Mouse (Mus musculus): Measurements from ENCODE around the gene Atp2b4.
"Not testable (repeated sequence)": the region's sequence is repeated elsewhere in the genome, so short reads cannot be mapped to it uniquely, and the experiment has no call there.

Gene Atp2b4

GRCm38 (mm10) chr1:133749954-133750353, 50.9 kb downstream of the Atp2b4 start:
- DNase-seq (ENCODE audit: low spot score in 2 of 2) = no peak

- DNase-seq (ENCODE audit: low spot score in 2 of 2) = no peak
Measured at GRCm38 (mm10) chr1:133745078-133745495, 55.8 kb downstream of the Atp2b4 start.

DNA sequence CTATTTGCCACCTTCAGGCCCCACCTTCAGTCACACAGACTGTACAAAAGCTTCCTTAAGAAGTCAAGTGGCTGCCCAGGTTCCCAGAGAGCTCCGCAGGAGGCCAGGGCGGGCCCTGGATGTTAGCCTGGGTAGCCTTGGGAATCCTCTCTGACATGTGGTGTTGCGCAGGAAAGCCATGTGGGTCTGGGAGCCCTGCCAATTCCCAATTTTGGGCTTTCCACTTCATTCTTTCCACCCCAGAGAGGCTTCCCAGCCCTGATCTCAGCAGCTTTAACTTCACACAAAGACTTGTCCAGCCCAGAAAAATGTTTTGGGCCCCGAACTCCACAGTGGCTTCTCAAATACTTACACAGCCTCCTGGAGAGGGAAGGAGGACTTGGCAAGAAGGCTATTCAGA, 56.2 kb downstream of the Atp2b4 start:
- DNase-seq (ENCODE audit: low spot score in 2 of 2) = peak; percentile 31 to 34

GRCm38 (mm10) chr1:133742517-133742916, 58.3 kb downstream of the Atp2b4 start:
- no peak for DNase-seq (ENCODE audit: low spot score in 2 of 2)

DNA sequence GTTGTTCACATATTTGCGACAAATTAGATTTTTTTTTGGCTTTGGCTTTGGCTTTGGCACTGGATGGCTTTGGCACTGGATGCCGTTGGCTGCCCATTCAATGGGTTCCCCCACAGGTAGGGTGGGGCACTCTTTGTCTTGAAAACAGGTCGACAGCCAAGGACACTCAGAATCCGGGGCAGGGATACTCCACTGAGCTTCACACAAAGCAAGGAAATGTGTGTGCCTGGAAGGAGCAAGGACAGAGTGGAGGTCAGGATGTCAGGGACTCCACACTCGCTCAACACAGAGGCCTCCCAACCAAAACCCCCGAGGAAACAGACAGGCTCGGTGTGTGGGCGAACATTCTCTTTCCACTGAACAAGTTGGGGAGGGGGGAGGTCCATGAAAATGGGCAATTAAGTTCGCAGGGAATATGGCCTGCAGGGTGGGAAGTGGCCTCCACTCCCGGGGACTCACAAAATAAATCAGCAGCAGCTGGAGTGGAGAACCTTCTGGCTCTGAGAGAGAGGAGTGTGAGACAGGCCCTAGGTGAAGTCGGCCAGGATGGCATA, 58.9 kb downstream of the Atp2b4 start:
- no peak for DNase-seq (ENCODE audit: low spot score in 2 of 2)

GRCm38 (mm10) chr1:133741171-133741570, 59.7 kb downstream of the Atp2b4 start:
- no peak for DNase-seq (ENCODE audit: low spot score in 2 of 2)

- no peak for DNase-seq (ENCODE audit: low spot score in 2 of 2)
Measured at GRCm38 (mm10) chr1:133736664-133737063, 64.2 kb downstream of the Atp2b4 start.

- peak; percentile 50 to 75 for DNase-seq (ENCODE audit: low spot score in 2 of 2)
Measured at GRCm38 (mm10) chr1:133735995-133736652, 64.7 kb downstream of the Atp2b4 start.

GRCm38 (mm10) chr1:133732814-133733213, 68.0 kb downstream of the Atp2b4 start:
- DNase-seq (ENCODE audit: low spot score in 2 of 2) = no peak

GRCm38 (mm10) chr1:133728339-133728738, 72.5 kb downstream of the Atp2b4 start:
- no peak for DNase-seq (ENCODE audit: low spot score in 2 of 2)

DNA sequence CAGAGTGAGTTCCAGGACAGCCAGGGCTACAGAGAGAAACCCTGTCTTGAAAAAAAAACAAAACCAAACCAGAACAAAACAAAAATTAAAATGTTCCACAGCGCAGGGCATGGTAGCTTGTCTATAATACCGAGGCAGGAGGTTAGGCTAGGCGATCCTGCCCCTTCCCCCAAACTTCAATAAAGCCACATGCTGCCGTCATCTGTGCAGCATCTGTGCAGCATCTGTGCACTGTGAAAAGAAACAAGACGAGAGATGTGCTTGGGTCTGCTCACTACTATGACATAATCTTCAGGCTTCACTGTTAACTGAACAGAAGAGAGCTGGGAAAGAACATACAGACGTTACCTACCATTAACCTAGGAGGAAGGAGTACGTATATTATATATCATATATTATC, 80.5 kb downstream of the Atp2b4 start:
- no peak for DNase-seq (ENCODE audit: low spot score in 2 of 2)

DNA sequence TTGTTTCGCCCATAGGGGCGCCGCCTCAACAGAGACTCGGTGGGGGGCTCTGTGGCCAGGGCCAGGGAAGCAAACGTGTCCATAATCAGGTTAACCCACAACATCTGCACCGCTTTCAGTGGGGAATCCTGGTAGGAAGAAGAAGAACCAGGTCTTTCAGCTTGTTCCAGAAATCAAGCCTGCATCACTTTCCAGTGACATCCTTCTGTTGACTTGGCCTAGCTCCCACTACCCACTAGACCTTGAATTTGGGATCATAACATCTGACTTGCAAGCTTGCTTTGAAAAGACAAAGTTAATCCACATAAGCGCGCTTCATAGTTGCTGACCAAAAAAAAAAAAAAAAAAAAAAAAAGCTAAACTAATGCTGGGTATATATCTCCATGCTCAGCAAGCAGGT, 82.1 kb downstream of the Atp2b4 start:
- DNase-seq (ENCODE audit: low spot score in 2 of 2) = no peak

DNA sequence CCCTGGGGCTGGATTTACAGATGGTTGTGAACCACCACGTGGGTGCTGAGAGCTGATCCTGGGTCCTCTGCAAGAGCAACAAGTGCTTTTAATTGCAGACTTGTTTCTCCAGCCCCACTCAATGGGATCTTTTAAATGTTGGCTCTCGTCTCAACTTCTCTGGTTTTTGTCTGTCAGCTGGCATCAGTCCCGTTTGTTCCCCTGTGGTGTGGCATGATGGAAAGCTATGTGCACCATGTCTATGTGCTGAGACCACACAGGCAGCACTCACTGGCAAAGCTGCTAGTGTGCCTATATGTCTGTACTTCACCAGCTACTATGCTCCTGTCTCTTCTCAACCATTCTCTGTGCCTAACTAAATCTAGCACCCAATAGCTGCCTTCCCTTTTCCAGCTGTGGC, 82.5 kb downstream of the Atp2b4 start:
- DNase-seq (ENCODE audit: low spot score in 2 of 2) = no peak

GRCm38 (mm10) chr1:133716464-133716863, 84.4 kb downstream of the Atp2b4 start:
- no peak for DNase-seq (ENCODE audit: low spot score in 2 of 2)

- DNase-seq (ENCODE audit: low spot score in 2 of 2) = no peak
Measured at GRCm38 (mm10) chr1:133715191-133715590, 85.7 kb downstream of the Atp2b4 start.

DNA sequence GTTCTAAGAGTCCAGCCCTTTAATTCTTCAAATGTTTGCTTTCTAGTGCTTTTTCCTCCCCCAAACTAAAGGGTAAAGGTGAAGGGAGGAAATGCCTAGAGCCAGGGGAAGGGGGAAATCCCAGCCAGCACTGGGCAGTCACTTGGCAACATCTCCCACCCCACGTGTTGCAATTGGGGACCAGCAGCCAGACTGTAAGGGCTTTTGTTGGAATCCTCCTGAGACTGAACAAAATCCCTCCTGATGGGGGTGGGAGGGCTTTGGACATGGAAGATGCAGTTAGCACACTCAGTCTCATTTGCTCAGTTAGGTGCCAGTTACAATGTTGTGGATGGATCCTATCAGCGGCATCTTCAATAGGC, 87.9 kb downstream of the Atp2b4 start:
- no peak for DNase-seq (ENCODE audit: low spot score in 2 of 2)

GRCm38 (mm10) chr1:133712288-133713008, 88.4 kb downstream of the Atp2b4 start:
- no peak for DNase-seq (ENCODE audit: low spot score in 2 of 2)

GRCm38 (mm10) chr1:133711376-133711775, 89.5 kb downstream of the Atp2b4 start:
- no peak for DNase-seq (ENCODE audit: low spot score in 2 of 2)

GRCm38 (mm10) chr1:133710895-133711294, 89.9 kb downstream of the Atp2b4 start:
- no peak for DNase-seq (ENCODE audit: low spot score in 2 of 2)

- DNase-seq (ENCODE audit: low spot score in 2 of 2) = no peak
Measured at GRCm38 (mm10) chr1:133709292-133709691, 91.5 kb downstream of the Atp2b4 start.

DNA sequence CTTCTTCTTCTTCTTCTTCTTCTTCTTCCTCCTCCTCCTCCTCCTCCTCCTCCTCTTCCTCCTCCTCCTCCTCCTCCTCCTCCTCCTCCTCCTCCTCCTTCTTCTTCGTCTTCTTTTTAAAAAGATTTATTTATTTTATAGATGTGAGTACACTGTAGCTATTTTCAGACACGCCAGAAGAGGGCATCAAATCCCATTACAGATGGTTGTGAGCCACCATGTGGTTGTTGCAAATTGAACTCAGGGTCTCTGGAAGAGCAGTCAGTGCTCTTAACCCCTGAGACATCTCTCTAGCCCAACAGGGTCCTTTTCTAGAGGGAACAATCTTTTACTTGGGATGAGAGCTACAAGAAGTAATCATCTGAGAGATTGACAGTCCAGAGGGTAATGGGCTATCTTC, 99.0 kb downstream of the Atp2b4 start:
- not testable (repeated sequence) for DNase-seq (ENCODE audit: low spot score in 2 of 2)

DNA sequence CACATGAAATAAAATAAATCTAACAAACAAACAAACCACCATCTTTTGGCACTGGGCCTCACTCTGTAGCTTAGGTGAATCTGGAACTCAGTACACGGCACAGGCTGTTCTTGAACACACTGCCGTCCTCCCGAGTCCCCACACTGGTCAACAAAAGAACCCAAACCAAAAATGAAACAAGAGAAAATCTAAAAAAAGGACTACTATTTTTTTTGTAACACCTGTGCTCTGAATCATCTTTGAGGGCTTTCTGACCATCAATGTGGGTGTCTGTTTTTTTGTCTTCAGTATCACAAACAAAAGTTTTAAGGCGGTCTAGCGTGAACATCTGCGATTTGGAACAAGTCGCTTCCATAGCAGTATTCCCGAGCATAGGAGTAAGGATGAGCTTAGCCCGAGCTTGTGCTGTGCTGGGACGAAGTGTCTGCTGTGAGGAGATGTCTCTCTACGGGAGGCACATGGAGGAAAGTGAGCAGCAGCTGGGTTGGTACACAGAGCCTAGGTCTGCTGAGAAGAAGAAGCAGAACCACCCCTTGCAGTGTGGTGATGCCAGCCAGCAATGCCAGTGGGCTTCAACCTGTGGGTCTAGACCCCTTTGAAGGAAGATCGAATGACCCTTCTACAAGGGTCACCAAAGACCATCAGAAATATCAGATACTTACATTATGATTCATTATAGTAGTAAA, 102.8 kb downstream of the Atp2b4 start:
- no peak for DNase-seq (ENCODE audit: low spot score in 2 of 2)

DNA sequence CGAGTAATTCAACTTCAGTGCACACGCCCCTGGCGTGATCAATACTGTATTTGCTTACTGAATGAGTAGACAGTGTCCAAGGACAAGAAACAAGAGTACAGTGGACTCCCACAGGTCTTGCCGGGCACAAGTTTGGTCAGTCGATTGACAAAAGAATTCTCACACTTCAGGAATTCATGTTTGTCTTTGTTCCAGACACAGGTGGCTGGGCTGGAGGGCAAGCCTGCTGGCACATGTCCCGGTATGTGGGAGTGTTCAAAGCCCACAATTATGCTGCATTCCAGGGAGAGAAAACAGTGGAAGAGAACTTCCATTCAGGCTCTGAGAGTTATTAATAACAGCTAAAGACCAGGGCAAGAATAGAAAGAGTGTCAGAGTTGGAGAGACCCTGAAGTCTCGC, 104.9 kb downstream of the Atp2b4 start:
- no peak for DNase-seq (ENCODE audit: low spot score in 2 of 2)

All from frontal cortex, postnatal 10 days (tissue).